Mouse (Mus musculus) c-Kit-positive CD71-negative TER-119-negative erythroid progenitor cells, embryonic 14.5 days (primary cell): ENCODE data around the gene Selplg.
A peak's percentile ranks its signal among the peaks of the same experiment; 100 is the strongest.
"Not testable (repeated sequence)": the region's sequence is repeated elsewhere in the genome, so short reads cannot be mapped to it uniquely, and the experiment has no call there.

Experiments used
- DNase-seq: peaks from one replicate; pipeline ENCODE4 v3.0.0-alpha.2; 2013; ENCODE audit warnings: low read depth

The Selplg gene

GRCm38 (mm10) chr5:113825558-113825957 is 6.9 kb downstream of the Selplg start:
- DNase-seq = no peak

- DNase-seq = no peak
These were observed 8.2 kb downstream of the Selplg start for GRCm38 (mm10) chr5:113824228-113824627.

- no peak for DNase-seq
These were observed 13.9 kb downstream of the Selplg start for GRCm38 (mm10) chr5:113818572-113818971.

GRCm38 (mm10) chr5:113815638-113816152 is 16.7 kb downstream of the Selplg start:
- DNase-seq = peak; percentile 74

- DNase-seq = no peak
These were observed 17.4 kb downstream of the Selplg start for GRCm38 (mm10) chr5:113815041-113815389.

DNA sequence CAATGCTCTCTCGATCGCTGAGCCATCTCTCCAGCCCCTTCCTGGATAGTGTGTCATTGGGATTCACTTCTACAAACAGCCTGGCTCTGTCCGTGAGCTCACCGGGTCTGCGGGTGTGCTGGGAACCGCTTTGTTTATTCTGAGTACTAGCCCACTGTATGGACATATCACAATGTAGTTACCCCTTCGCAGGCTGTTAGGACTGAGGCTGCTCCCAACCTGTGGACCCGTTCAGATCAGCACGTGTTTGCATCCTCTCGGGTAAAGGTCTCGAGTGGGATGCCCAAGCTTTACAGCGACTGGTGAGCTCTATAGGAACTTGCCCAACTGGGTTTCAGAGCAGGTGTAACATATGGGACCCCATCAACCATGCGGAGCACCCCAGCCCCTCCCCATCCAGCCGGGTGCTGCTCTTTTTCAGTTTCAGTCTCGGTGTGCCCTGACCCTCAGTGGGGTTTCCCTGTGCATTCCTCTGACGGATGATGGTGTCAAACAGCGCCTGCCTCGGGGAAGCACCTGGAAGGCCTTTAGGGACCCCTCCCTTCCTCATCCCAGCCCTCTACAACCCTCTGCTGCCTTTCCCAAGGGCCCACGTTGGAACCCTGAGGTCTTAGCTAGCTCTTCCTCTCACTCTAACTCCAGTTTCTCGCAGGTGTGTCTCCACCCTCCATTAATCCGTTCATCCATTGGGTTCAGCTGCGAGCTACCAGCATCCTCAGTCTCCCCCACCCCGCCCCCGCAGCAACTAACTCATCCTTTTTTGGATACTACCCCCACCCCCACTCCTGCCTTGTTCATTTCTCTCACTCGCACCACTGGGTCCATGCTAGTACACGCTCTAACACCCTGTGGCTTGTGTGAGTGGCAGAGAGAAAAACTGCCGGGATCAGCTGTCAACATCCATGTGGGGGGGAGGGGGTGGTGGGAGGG is 18.1 kb downstream of the Selplg start:
- DNase-seq = no peak

DNA sequence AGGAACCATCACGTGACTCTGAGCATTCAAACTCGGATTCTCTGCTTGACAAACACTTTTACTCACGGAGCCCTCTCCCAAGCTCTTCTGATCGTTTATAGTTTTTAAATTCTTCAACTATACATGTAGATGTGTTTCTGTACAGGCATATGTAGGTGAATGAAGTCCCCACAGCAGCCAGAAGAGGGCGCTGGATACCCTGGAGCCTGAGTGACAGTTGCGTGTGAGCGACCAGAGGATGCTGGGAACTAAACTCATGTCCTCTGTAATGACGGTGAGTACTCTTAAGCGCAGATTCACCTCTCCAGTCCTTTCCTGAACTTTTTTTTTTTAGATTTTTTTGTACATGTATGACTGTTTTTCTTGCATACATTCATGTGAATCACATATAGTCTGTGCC is 18.8 kb downstream of the Selplg start:
- DNase-seq = no peak

DNA sequence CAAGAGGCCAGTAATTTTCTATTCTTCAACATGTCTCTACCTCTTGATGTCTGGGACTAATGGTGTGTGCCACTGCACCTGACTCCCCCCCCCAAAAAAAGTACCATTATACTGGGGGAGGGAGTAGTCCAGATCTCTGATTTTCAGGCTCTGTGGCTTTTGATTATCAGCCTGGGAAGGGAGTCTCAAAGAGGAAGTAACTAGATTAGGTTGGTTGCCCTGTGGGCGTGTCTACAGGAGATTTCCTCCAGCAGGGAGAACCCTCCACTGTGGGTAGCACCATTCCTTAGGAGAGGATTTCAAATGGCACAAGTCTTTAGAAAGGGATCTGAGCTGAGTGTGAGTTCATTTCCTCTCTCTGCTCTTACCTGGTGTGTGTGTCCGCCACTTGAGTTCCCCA is 19.8 kb downstream of the Selplg start:
- DNase-seq = no peak

GRCm38 (mm10) chr5:113811824-113812420 is 20.5 kb downstream of the Selplg start:
- not testable (repeated sequence) for DNase-seq

- DNase-seq = no peak
These were observed 22.3 kb downstream of the Selplg start for GRCm38 (mm10) chr5:113810111-113810510.

- no peak for DNase-seq
These were observed 24.3 kb downstream of the Selplg start for GRCm38 (mm10) chr5:113808177-113808576.

DNA sequence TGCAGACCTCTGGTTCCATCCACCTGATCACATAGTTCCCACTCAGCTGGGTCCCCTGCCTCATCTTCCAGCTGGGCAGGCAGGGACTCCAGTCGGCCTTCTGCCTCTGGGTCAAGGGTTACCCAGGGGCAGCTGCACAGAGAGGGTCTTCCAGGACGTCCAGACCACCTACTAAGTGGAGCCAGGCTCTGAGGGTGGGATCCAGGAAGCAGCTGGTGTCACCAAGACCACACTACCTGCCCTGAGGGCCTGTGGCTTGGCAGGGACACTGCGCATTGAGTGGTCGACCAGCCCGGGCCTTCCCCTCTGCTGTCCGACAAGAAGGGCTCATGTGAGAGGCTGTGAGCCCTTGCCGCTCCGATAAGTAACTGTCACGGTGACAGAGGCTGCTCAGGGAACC is 24.7 kb downstream of the Selplg start:
- DNase-seq = no peak

- DNase-seq = no peak
These were observed 26.0 kb downstream of the Selplg start for GRCm38 (mm10) chr5:113806414-113806813.

GRCm38 (mm10) chr5:113805301-113805700 is 27.1 kb downstream of the Selplg start:
- no peak for DNase-seq

DNA sequence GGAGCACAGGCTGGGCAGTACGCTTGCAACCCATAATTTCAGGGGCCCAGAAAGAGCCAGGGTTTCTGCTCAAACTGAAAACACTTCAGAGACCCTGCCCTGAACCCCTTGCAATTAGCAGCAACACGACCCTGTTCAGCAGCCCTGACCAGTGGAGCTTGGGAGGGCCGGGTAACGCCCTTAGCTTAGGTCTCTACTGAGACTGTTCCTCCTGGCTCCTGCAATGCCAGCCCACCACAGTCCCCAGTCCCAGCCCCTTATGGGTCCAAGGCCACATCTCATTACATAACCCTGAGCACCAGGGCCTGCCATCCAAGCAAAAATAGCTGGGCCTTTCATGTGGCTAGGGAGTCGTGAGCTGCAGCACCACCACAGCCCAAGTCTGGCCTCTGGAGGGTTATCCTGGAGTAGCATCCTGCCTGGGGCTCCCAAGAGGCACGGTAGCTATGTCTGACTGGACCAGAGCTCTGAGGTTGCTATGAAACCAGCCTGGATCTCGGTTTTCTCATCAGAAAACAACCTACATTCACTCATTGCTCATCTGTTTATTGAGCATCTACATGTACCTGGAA is 28.0 kb downstream of the Selplg start:
- DNase-seq = no peak

- DNase-seq = no peak
These were observed 32.2 kb downstream of the Selplg start, which contains the start of gene Tmem119 for GRCm38 (mm10) chr5:113800280-113800679. Gene Tmem119, minus strand, starts transcription at chr5:113800516.

- no peak for DNase-seq
These were observed 32.8 kb downstream of the Selplg start for GRCm38 (mm10) chr5:113799691-113800090.

- no peak for DNase-seq
These were observed 33.9 kb downstream of the Selplg start for GRCm38 (mm10) chr5:113798525-113798924.

DNA sequence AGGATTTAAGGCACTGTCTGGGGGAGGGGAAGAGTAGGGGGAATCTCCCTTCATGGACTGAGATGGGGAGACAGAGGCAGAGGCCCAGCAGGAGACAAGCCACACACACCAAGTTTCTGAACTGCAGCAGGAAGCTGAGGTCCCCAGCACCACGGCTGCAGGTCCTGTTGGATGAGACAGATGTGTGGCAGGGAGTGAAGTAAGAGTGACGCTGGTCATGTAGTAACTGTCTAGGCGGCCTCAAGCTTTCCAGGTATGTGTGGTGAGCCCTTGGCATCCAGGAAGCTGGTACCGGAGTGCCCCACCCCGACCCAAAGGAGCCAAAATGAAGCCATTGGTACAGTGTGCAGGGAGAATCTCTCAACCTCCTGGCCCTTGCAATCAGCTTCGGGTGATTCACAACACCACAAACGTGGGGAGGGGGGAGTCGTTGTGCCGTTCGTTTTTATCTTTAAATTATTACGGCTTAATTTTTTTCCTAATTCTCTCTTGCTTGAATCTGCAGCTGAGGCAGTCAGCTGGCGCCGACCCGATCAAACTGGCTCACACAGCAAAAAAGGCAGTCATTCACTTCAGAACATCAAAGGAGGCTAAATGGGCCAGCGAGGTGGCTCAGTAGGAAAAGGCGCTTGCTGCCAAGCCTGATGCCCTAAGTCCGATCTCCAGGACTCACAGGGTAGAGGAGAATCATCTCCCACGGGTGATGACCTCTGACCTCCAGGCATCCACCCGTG is 35.1 kb downstream of the Selplg start:
- no peak for DNase-seq

DNA sequence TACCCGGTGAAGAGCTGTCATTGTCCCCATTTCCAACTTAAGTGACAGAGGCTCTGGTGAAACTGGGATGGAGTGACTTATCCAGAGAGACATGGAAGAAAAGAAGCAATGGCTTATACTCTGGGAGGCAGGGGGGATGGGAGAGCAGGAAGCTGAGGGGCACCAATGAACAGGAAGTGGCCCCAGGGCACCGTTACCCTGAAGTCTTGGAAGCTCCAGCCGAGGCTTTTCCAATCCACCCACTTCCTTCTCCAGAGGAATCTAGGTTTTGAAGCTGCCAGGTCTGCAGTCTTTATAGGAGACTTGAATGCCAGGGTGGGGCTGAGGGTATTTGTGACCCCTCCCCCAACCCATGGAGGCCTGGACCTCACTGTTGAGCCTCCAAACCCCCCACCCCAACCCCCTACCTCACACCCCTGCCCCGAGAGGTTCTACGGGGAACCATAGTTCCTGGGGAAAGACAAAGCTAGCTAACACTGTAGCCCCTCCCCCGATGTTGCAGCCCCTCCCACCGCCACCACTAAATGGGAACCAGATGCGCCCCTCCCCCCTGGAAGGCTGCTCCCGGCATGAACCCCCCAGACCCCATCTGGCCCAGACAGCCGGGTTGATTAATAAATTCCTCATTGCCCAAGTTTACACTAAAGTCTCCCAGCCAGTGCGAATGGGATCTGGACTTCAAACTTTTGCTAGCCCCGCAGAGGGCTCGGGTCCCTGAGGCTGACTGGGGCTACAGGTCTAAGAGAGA is 35.9 kb downstream of the Selplg start:
- DNase-seq = no peak
